Mouse (Mus musculus) testis, adult 2 months (tissue): ENCODE measurements around the gene Capn15.

Experiments used
- CTCF ChIP-seq: fragments of 200-500 bp; IDR thresholded peaks from 2 replicates; pipeline ENCODE4 v1.5.1; 2012; ENCODE audit warnings: low read depth, mild to moderate bottlenecking, inconsistent platforms, low read length, moderate library complexity; ENCODE audit not compliant: control insufficient read depth, insufficient read depth, insufficient replicate concordance
- POLR2A ChIP-seq: fragments of 200-500 bp; IDR thresholded peaks from 2 replicates; pipeline ENCODE4 v1.6.1; 2012; ENCODE audit warnings: low read depth, mild to moderate bottlenecking, inconsistent platforms, low read length, moderate library complexity; ENCODE audit not compliant: control insufficient read depth

DNA sequence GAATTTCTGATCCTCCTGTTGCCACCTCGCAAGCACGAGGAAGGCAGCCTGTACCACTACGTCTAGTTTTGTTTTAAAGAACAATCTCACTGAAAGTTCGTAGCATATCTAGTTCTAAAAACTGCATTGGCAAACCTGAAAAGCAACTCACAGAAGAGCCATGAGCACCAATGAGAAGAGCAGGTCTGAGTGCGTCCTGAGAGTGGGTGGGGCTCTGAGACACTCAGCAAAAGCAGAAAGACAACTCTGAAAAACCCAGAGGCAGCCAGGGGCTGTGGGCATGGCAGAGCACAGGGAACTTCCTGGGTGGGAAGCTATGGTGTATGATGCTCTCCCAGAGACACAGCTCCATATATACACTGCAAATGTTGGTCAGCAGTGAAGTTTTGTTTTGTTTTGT, 37.6 kb upstream of the Capn15 start:
- TF ChIP-seq POLR2A: no peak
- no peak for TF ChIP-seq CTCF
